Mouse (Mus musculus) stomach, postnatal 0 days (tissue): ENCODE results near the gene Sco1.

Source experiments
- CTCF ChIP-seq: IDR thresholded peaks from 2 replicates; pipeline ENCODE4 v1.5.1; 2016; ENCODE audit warnings: antibody characterized with exemption, low read depth, mild to moderate bottlenecking, moderate library complexity
- EP300 ChIP-seq: optimal IDR thresholded peaks from 2 replicates; pipeline ENCODE3; 2016; ENCODE audit warnings: antibody characterized with exemption

GRCm38 (mm10) chr11:67083712-67084340 lies 31.4 kb downstream of the Sco1 start:
- TF ChIP-seq CTCF (peak; percentile 21), EP300 (no peak)
